Mouse (Mus musculus): ENCODE measurements around the gene Hsd17b1. TPM values are rescaled to one million over a fixed set of nuclear protein-coding genes. Genes with fewer than 3 reads are reported as not detected.

Gene Hsd17b1
- polyA plus RNA-seq, 1 experiment, result 0.78 TPM

DNA sequence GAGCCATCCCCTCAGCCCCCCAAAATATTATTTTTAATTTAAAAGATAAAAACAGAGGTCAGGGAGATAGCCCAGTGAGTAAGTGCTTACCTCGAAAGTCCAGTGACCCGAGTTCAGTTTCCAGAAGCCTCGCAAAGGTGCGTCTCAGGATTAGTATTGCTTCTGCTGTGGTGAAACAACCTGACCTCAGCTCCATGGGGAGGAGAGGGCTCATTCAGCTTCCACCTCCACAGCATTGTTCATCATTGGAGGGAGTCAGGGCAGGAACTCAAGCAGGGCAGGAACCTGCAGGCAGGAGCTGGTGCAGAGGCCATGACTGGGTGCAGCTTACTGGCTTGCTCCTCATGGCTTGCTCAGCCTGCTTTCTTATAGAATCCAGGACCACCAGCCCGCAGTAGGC lies 17.2 kb upstream of the Hsd17b1 start:
- no peak for DNase-seq (ENCODE audit: low read depth)
- TF ChIP-seq CTCF (IDR thresholded peaks at IDR 0.05; ENCODE audit: borderline replicate concordance, extremely low read depth, insufficient read depth, insufficient read length), result no peak
- no peak for TF ChIP-seq POLR2A (IDR thresholded peaks at IDR 0.05; ENCODE audit: borderline replicate concordance, extremely low read depth, insufficient read depth, insufficient read length, poor library complexity, severe bottlenecking)

GRCm38 (mm10) chr11:101062165-101062884 lies 15.9 kb upstream of the Hsd17b1 start:
- no peak for DNase-seq (ENCODE audit: low read depth)
- TF ChIP-seq CTCF (IDR thresholded peaks at IDR 0.05; ENCODE audit: borderline replicate concordance, extremely low read depth, insufficient read depth, insufficient read length) (no peak), POLR2A (IDR thresholded peaks at IDR 0.05; ENCODE audit: borderline replicate concordance, extremely low read depth, insufficient read depth, insufficient read length, poor library complexity, severe bottlenecking) (no peak)

DNA sequence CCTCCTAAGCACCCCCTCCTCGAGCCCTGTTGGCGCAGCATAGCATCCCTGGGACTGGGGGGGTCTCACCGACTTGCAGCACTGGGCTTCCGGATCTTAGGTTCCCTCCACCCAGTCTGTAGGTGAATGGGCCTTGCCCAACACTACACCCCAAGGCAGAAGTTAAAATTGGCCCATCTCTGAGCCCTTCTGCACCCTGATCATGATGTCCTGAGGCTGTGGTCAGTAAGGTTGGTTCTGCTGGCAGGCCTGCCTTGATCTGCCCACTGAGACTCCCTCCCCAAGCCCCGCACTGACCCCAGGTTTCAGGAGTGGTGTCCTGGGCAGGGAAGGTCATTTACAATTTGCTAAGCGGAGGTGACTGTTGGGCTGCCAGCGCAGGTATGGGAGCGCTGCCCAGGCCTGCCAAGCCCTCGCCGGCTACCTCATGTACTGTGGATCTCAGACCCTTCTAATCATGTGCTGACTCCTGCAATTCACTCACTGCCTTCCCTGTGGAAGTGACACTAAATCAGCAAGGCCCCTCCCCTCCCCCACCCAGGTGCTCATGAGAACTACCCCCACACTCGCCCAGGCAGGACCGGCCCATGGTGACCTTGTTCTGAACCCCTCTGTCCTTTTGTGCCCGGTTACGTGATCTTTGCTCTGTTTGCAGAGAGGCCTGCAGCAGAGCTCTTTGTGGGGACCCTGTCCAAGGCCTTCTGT lies 15.1 kb upstream of the Hsd17b1 start:
- DNase-seq (ENCODE audit: low read depth), result no peak
- no peak for TF ChIP-seq POLR2A (IDR thresholded peaks at IDR 0.05; ENCODE audit: borderline replicate concordance, extremely low read depth, insufficient read depth, insufficient read length, poor library complexity, severe bottlenecking)
- TF ChIP-seq CTCF (IDR thresholded peaks at IDR 0.05; ENCODE audit: borderline replicate concordance, extremely low read depth, insufficient read depth, insufficient read length), result no peak

GRCm38 (mm10) chr11:101063676-101064327 lies 14.4 kb upstream of the Hsd17b1 start:
- peak; percentile 51 for DNase-seq (ENCODE audit: low read depth)
- TF ChIP-seq POLR2A (IDR thresholded peaks at IDR 0.05; ENCODE audit: borderline replicate concordance, extremely low read depth, insufficient read depth, insufficient read length, poor library complexity, severe bottlenecking) (no peak), CTCF (IDR thresholded peaks at IDR 0.05; ENCODE audit: borderline replicate concordance, extremely low read depth, insufficient read depth, insufficient read length) (no peak)

GRCm38 (mm10) chr11:101064462-101064861 lies 13.7 kb upstream of the Hsd17b1 start:
- DNase-seq (ENCODE audit: low read depth), result no peak
- no peak for TF ChIP-seq POLR2A (IDR thresholded peaks at IDR 0.05; ENCODE audit: borderline replicate concordance, extremely low read depth, insufficient read depth, insufficient read length, poor library complexity, severe bottlenecking)
- TF ChIP-seq CTCF (IDR thresholded peaks at IDR 0.05; ENCODE audit: borderline replicate concordance, extremely low read depth, insufficient read depth, insufficient read length), result no peak

DNA sequence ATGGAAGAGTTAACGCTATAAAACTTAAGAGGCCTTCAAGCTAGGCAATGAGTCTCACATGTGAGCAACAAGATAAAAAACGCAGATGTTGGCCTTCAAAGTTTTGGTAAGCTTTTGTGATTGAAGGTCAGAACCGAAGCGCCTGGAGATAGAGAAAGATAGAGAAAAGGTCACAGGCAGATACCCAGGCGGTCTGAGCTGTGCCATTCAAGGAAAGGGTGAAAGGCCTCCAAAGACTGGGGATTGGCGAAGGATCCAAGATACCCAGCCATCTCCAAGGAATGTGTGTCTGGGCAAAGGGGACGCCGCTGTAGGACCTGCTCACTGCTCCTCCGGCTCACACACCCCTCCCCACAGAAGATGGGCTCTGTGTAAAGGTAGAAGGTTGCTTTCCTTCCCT lies 13.2 kb upstream of the Hsd17b1 start:
- TF ChIP-seq POLR2A (IDR thresholded peaks at IDR 0.05; ENCODE audit: borderline replicate concordance, extremely low read depth, insufficient read depth, insufficient read length, poor library complexity, severe bottlenecking) (no peak), CTCF (IDR thresholded peaks at IDR 0.05; ENCODE audit: borderline replicate concordance, extremely low read depth, insufficient read depth, insufficient read length) (no peak)
- DNase-seq (ENCODE audit: low read depth), result no peak

- no peak for TF ChIP-seq POLR2A (IDR thresholded peaks at IDR 0.05; ENCODE audit: borderline replicate concordance, extremely low read depth, insufficient read depth, insufficient read length, poor library complexity, severe bottlenecking)
- peak; percentile 97 for TF ChIP-seq CTCF (IDR thresholded peaks at IDR 0.05; ENCODE audit: borderline replicate concordance, extremely low read depth, insufficient read depth, insufficient read length)
- DNase-seq (ENCODE audit: low read depth), result peak; percentile 89
Observed at GRCm38 (mm10) chr11:101066549-101067412, 11.4 kb upstream of the Hsd17b1 start.

GRCm38 (mm10) chr11:101069391-101070188 lies 8.6 kb upstream of the Hsd17b1 start, which contains the start of gene Naglu:
Gene Naglu, plus strand, starts transcription at chr11:101070012.
- DNase-seq (ENCODE audit: low read depth), result peak; percentile 96
- TF ChIP-seq POLR2A (IDR thresholded peaks at IDR 0.05; ENCODE audit: borderline replicate concordance, extremely low read depth, insufficient read depth, insufficient read length, poor library complexity, severe bottlenecking) (peak; percentile 73; the same call in 1 of the 2 replicates), CTCF (IDR thresholded peaks at IDR 0.05; ENCODE audit: borderline replicate concordance, extremely low read depth, insufficient read depth, insufficient read length) (no peak)

GRCm38 (mm10) chr11:101070189-101070527 lies 8.1 kb upstream of the Hsd17b1 start:
- TF ChIP-seq POLR2A (IDR thresholded peaks at IDR 0.05; ENCODE audit: borderline replicate concordance, extremely low read depth, insufficient read depth, insufficient read length, poor library complexity, severe bottlenecking) (no peak), CTCF (IDR thresholded peaks at IDR 0.05; ENCODE audit: borderline replicate concordance, extremely low read depth, insufficient read depth, insufficient read length) (no peak)
- DNase-seq (ENCODE audit: low read depth), result no peak

GRCm38 (mm10) chr11:101070987-101071386 lies 7.2 kb upstream of the Hsd17b1 start:
- no peak for TF ChIP-seq CTCF (IDR thresholded peaks at IDR 0.05; ENCODE audit: borderline replicate concordance, extremely low read depth, insufficient read depth, insufficient read length)
- no peak for TF ChIP-seq POLR2A (IDR thresholded peaks at IDR 0.05; ENCODE audit: borderline replicate concordance, extremely low read depth, insufficient read depth, insufficient read length, poor library complexity, severe bottlenecking)
- DNase-seq (ENCODE audit: low read depth), result no peak

All from brain, embryonic 14.5 days (tissue).